Mouse (Mus musculus) urinary bladder, postnatal 14 days (tissue): ENCODE measurements at regions not wholly inside any gene's neighbourhood (a gene's known extent, or its start where the extent isn't known, plus 50 kb on each side); places are given as distances from the start of the nearest gene placed in this dataset.

Experiments
- DNase-seq: peaks from one replicate; pipeline ENCODE4 v3.0.0; 2021; ENCODE audit warnings: low spot score

DNA sequence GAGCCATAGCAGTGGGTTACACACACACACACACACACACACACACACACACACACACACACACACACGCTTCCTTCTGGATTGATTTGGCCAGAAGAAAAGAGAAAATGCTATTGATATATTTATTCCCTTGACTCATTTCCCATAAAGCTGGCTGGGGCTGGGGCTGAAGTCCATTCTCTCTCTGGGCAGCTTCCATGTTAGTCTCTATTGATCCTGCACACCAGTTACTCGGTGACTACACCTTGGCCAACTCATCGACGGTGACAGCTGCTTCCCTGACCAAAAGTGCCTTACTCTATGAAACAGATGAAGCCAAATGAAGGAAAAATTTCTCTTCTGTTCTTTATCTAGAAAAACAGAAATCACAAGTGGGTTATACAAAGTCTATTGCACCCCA, 82.1 kb downstream of the Snx18 start:
- no peak for DNase-seq

DNA sequence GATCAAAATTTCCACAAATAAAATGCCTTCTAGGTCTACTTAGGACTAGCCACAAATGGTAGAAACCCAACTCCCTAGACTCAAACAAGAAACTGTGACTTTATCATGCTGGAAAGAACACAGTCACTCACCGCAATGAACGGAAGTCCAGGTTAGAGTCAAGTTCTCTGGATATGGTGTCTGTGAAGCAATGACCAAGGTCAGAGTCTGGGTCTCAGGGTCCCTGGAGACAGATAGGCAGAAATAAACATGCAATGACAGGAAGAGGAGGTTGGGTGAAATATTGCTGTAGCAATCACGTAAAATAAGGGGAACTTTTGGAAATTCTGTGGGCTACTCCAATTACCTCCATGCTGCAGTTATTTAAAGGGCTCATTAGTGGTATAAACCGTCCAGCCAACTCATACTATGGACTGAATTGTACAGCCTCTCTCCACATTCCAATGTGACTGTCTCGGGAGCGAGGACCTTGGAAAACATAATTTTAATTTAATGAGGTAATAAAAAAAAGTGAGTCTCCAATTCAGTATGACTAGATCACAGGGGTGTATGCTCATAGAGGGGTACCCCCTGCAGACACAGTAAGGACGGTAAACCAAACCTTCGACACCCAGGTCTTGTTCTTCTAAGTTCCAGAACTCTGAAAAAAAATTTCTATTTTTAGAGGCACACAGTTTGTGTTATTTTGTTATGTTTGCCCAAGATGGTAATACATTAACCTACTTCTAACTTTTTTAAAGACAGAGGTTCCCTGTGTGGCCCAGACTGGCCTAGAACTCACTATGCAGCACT, 83.5 kb downstream of the Snx18 start:
- no peak for DNase-seq

DNA sequence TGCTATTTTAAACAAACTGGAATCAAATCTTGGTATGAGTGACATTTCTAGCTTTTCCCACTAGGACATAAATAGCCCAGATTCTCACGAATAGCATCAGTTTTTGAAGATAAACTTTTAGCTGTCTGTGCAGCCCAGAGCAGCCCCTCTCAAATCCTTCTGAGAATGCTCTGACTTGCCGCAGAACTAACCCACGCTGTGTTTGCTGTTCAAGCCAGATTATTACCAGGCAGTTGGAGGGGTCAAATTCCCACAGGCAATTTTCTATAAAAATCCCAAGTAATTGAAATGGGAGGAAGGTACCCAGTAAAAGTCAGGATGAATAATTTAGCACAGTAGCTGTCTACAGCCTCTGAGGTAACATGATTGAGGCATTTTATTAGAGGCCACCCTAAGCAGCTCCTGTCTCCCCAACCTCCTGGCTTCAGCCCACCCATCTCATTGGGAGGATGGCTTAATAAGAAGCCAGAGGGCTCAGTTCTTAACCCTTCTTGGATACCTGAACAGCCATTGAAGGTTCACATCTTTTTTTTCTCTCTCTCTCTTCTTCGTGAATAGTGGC, 84.4 kb downstream of the Snx18 start:
- DNase-seq: no peak

DNA sequence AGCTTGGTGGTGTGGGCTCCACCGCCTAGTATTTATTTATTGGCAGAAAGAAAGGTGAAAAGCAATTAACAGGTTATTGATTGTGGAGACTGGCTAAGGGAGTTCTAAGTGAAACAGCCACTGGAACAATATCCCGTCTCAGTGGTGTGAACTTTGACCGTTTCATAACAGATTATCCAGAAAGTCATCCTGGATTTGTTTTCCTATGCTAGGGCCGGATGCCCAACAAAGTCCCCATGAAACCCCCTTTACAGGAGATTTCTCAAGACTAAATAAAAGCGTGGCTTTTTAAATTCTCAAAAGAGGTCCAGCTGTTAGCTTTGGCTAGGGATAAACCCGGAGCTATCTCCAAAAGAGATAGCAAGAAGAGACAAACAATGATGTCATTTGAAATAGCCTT, 91.4 kb downstream of the Snx18 start:
- peak; percentile 39 for DNase-seq

DNA sequence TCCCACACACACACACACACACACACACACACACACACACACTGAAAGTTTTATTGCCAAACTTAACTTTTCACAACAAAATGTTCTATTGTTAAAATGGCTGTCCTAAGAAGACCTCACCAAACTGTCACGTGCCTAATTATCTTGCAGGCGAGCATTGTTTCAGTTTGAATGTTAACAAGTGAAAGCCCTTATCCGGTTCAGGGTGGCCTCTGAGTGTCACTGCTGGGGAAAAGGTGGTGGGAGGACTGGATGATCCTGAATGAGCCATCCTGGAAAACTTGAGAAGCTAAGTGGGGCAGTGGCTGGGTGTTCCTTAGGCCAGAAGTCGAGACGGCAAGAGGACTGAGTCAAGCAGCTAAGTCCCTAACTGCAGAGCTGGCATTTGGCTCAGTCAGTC, 94.9 kb downstream of the Snx18 start:
- DNase-seq: no peak

DNA sequence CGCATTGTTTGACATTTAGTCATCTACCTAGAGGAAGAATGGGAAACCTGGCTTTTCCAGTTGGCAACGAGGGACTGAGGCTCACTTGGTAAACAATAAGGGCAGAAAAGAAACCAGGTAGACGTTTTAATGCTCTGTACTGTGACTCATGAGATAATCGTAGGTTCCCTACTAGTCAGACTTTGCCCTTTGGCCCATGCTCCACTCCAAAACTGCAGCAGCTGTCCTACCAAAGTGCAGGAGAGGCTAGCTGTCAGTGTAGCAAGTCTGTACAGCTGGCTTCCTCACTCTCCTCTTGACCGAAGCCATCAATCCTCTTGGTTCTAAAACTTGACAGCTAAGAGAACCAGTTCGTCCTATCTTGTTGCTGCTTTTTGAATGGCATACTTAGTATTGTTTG, 100.2 kb downstream of the Snx18 start:
- no peak for DNase-seq

DNA sequence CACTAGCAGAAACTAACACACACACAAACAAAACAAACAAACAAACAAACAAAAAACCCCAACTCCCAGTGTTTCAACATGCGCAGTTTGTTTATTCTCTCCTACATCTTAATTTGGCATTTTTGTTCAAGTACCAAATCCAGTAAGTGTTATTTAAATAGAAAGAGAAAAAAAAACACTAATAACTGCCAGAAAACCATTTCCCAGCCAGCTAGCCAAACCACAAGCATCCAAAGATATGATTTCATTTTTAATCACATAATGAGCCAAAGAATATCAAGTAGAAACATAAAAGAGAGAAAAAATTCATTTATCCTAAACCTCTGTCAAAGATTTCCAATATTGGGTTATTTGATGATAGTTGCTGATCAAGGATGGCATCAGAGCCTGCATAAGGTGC, 102.3 kb downstream of the Snx18 start:
- DNase-seq: no peak

DNA sequence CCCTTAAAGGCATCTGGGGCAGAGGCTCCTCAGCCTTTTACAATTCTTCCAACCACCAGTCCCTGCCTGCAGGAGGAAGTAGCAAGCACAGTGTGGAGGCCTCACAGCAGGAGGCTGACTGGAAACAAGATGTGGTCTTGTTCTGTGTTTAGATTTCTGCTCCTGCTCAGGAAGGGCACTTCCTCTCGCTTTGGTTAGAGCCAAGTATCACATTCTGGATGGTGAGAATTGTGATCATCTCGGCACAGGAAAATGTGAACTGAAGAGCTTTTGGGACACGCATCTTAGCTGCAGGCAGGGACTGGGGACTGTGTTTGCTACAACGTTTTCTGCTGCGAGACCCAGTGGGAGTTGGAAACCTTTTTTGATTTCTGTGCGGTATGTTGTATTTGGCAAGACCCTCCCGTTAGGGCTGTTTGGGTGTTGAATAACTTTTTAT, 103.2 kb downstream of the Snx18 start:
- no peak for DNase-seq

DNA sequence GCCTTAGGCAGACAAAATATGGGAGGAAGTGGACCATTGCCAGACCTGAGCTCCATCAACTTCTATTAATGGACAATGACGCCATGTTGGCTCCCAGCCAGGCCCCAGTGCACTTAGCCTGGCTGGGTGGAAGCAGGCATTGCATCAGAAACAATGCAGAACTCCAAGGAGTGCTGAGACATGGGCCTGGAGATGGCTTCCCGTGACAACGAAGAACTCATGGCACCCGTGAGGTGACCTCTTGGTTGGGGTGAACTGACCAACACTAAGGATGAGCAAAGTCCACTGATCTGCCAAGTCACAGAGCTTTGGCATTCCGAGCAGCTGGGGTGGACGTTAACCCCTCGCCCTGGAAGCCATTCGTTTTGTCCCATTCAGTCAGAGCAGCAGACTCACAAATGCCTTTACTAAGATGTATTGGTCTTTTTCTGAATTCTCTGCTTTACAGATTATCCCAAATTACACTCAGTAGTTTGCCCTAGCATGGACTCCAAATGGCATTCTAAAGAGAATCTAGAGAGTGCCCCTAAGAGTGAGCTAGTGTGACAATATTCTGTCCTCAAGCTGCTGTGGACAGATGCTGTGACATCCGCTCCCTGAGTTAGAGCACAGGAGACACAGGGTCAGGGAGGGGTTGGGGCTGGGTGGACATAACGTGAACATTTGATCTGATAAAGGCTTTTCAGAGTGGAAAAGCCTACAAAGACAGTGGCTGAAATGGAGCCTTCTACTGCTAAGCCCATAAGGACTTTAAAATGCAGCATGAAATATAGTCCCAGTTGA, 108.8 kb downstream of the Snx18 start:
- DNase-seq: peak; percentile 53

DNA sequence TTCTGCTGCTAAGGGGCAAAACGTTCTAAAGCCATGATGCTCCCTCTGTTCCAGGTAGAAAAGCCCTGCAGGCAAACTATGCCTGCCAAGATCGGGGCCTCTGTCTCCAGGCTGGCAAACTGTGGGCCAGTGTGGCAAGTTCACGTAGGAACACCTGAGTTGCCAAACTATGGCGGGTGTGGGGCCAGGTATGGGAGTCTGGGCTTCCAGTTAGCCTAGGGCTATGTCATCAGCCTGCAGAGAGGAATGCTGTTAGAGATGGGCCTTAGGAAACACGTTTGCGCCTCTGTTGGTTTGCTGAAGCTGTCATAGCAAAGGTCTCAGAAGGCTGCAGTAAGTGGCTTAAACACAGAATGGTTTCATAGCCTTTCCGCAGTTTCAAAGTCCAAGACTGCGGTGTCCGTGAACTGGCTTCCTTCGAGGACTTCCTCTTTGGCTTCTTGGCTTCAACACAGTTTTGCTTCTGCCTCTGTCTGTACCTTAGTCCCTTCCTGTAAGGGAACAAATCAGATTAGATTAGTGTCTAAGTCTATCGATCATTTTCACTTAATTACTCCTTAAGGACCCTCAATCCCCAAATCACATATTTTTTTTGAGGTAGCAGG, 110.1 kb downstream of the Snx18 start:
- DNase-seq: no peak

DNA sequence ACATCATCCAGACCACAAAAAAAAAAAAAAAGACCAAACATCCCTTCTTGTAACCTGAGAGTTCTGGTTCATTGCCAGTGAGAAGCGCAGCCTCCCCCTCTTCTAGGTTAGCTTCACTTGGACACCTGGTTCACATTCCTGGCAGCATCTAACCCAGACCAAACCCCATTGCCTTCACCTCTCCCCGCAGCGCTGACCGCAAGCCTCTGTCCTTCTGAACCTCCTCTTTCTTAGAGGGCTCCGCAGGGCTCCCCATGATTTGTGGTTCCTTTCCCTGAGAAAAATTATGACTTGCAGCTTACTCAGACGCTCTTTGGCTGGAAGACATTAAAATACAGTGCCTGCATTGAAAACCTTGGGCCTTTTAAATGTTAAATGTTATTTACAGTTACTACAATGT, 115.8 kb downstream of the Snx18 start:
- no peak for DNase-seq

DNA sequence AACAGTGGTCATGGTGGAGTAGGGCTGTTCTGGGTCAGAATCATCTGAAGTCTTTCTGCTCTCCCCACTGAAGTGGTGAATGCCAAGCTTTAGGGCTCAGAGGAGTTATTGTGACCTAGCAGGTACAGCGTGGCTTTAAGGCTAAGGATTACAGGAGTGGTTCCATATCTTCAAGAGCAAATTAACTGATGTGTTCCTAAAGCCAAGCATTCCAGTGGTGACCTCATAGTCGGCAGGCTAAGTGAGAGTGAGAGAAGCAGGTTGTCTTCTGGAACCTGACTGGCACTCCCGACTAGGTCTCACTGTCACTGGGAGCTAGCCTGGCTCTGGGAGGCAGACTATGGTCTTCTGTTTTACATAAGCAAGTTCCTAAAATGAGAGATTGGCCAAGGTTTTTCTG, 116.3 kb downstream of the Snx18 start:
- no peak for DNase-seq

DNA sequence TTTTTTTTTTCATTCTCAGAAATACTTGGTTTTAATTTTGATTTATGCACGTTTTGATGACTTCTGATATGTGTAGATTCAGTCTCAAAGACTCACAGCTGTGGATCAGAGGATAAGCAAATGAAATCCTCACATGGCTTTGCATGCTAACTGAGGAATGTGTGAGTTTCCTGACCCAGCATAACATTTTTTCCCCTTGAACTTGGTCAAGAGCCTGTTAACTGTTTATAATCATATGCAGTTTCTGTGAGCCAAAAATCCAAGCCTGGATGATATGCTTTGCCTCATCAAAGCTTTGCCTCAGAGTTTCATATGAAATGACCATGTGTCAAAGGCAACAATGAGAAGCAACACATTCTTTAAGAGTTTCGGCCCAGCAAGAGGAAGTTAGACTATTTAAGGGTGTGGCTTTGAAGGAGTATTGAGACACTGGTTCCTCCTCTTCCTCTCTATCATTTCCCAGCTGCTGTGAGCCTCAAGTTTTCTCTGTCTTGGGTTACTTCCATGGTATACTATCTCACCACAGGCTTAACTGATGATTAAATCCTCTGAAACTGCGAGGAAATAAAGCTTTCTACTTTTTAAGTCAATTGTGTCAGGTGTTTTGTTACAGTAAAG, 117.9 kb downstream of the Snx18 start:
- DNase-seq: no peak

DNA sequence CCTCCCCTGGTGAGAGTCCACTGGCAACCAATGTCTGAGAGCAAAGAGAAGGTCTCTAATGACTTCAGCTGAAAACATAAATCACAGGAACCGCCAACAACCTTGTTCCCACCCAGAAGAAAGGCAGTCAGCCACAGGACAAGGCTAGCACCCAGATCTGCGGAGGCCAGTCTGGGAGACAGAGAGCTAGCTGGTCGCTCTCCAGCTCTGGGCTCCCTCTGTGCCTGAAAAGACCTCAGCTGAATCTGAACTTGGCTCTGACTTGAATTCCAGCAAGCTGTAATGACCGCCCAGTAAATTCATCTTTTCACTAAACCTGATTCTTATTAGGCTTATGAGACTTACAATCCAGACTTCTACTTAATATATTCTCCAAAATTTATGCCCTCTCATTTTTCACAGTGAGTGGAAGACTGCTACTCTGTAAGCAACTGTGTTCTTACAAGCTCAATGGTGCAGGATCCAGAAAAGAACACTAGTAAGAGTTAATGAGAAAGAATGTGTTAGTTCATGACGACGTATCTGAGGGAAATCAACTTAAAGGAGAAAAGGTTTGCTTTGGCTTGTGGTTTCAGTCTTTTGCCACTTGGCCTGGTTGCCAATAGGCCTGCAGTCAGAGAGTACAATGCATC, 119.2 kb downstream of the Snx18 start:
- peak; percentile 51 for DNase-seq

DNA sequence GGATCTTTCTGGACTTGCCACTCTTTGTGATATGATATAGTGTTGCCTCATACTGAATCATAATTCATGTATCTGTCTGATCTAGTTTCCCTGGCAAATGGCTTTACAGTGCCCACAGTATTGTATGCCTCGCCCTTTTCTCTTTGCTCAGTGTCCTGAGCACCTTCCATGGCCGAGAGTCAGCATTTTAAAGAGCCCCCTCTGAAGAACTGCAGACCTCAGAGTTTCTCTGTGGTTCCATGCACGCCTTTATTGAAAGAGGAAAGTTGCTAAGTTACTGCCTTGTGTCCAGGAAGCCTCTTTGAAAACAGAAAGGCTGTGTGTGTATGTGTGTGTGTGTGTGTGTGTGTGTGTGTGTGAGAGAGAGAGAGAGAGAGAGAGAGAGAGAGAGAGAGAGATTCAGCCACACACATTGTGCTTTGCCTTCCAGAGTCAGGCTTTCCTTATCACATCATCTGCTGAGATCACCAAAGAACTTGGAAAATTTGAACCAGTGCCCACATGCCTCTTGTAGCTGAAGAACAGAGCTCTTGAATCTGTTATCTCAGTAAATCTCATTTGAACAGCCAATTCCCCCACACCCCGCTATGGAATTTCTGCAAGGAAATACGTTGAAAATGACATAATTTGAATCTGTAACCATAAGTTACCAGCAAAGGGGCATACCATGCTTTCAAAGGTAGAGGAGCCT, 122.6 kb downstream of the Snx18 start:
- peak; percentile 53 for DNase-seq

DNA sequence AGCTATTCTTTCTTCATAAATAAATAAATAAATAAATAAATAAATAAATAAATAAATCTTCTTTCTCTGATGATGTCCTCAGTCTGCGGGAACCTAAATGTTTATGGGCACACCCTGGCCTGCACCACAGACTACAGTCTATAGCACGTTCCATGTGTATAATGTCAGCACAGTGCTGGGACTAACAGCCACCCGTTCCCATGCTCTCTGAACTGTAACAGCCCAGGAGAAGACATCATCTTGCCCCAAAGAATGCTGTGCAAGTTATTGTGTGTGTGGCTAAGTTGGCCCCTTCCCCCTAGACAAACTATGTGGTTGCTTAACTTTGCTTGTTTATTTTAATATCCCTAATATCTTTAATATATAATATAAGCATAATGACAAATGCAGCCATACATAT, 123.2 kb downstream of the Snx18 start:
- DNase-seq: no peak

DNA sequence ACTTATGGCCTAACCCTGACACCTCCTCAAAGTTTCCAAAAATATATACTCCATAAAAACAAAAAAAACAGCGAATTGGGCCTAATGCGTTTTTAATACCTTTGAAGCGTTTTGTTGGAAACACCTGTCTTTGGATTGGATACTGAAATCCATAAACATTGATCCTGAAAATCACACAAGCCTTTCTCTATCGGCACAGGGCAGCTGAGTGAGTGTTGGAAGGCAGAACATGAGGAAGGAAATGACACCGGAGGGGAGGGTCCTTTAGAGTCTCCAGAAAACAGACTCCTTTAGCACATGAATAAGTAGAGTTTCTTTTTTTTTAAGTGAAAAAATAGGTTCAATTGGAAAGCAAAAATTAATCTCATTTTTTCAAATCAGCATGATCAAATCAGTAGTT, 123.7 kb downstream of the Snx18 start:
- DNase-seq: no peak

DNA sequence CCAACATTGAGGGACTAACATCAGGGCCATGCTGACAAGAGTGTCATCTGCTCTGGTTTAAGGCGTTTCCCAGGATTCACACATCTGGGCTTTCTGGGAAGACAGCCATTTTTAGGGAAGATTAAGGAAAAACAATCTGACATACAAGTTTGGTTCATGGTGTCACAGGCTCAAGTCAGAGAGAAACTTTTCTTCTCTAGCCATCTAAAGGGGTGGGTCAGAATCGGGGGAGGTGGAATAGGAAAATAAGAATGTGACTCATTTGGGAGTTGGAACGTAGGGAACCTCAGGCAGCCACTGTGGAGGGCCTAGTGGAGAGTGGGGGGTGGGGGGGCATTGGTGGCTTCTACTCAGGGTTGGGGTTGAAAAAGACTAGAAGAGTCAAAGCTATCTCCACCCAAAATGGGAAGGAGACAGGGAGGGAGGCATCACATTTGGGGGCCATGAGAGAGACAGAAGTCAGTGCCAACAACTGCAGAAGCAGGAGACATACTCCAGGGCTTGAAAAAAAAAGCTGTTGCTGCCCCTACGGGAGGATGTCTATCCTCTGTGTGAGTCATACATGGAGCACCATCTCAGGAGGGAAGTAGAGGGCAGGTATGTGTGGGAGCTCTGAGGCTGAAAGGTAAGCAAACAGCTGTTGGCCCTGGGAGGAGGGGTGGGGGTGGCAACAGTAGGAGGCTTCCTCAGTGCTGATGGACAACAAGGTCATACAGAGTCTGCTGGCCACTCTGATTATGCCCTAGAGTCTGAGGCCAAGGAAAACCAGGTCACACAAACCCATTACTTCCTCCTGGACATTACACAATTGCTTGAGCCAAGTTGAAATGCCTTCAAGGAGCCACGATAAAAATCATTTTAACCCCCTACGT, 128.2 kb downstream of the Snx18 start:
- no peak for DNase-seq

DNA sequence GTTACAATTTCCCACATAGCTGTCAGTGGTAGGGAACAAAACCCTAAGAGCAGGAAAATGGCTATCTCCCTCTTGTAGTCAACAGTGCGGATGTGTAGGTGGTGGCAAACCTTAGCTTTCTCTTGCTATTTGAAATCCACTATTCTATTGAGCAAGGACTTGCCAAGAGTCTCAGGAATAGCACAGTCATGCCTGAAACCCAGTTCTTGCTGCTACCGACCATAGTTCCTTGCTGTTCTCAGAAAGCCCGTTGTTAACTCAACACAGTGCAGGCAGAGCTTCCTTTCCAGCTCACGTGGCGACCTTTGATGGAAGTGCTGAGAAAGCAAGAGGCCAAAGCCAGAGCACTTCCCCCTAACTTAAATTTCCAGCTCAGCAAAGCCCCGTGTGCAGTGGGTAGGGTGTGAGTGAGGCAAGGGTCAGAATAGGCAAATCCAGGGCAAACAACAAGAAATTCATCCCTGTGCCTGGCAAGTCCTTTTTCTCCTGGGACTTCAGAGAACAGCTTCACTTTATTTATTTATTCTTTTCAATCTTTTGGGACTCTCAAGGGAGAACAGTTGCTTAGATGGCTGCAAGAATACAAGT, 131.9 kb downstream of the Snx18 start:
- no peak for DNase-seq

DNA sequence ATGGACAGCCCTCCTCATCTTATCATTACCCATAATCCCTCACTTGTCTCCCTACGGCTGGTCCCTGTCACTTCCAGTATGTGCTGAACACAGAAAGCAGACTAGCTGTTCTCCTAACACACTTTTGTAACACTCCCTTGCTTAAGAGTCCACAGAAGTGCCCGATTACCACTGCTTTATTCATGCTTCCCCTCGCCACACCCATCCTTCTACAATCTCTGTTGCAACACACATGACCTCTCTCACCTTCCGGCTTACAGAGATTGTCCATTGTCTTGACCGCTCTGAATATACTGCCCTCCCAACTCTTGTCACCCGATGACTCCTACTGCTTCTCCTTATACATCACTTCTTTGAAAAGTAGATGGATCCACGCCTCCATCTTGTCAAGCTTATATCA, 132.9 kb downstream of the Snx18 start:
- DNase-seq: no peak
